Mouse (Mus musculus) brain, embryonic 14.5 days (tissue): Measurements from ENCODE around the gene Slc2a2.

Experiments
- CTCF ChIP-seq: fragments of 200-500 bp; IDR thresholded peaks from 2 replicates; pipeline ENCODE4 v1.5.1; 2012; ENCODE audit warnings: inconsistent platforms, mild to moderate bottlenecking, moderate library complexity, borderline replicate concordance; ENCODE audit not compliant: insufficient read depth, insufficient read length; ENCODE audit errors: extremely low read depth
- POLR2A ChIP-seq: fragments of 200-500 bp; IDR thresholded peaks from 2 replicates; pipeline ENCODE4 v1.6.1; 2012; ENCODE audit warnings: mild to moderate bottlenecking, inconsistent platforms, borderline replicate concordance; ENCODE audit not compliant: poor library complexity, insufficient read depth, insufficient read length, severe bottlenecking; ENCODE audit errors: extremely low read depth

GRCm38 (mm10) chr3:28699601-28700000 lies 1.9 kb downstream of the Slc2a2 start:
- TF ChIP-seq CTCF = no peak
- TF ChIP-seq POLR2A = no peak
